Mouse (Mus musculus) C2C12 (cell line): ENCODE measurements around the gene Msi2. TPM values are rescaled to one million over a fixed set of nuclear protein-coding genes. Genes with fewer than 3 reads are reported as not detected.

Experiments used
- H3K27me3 ChIP-seq: one replicate; pipeline ENCODE4 v1.6.1; 2011; ENCODE audit not compliant: control insufficient read depth, insufficient read depth, insufficient read length
- H3K36me3 ChIP-seq: one replicate; pipeline ENCODE4 v1.6.1; 2011; ENCODE audit not compliant: control insufficient read depth, insufficient read depth
- H3K4me3 ChIP-seq: one replicate; pipeline ENCODE4 v1.5.1; 2011; ENCODE audit warnings: mild to moderate bottlenecking, control low read depth; ENCODE audit not compliant: poor library complexity, insufficient read depth, severe bottlenecking
- H3K79me2 ChIP-seq: one replicate; pipeline ENCODE4 v1.6.1; 2011; ENCODE audit not compliant: control insufficient read depth, insufficient read depth
- H3K79me3 ChIP-seq: one replicate; pipeline ENCODE4 v1.6.1; 2011; ENCODE audit warnings: low read depth, control low read depth
- H3ac ChIP-seq: one replicate; pipeline ENCODE3; 2011; ENCODE audit warnings: low read depth; ENCODE audit not compliant: control insufficient read depth, insufficient read length
- CEBPB ChIP-seq: IDR thresholded peaks from one replicate; pipeline ENCODE4 v1.6.1; 2011; ENCODE audit warnings: low read depth, mild to moderate bottlenecking, control low read depth, moderate library complexity
- CTCF ChIP-seq: IDR thresholded peaks from one replicate; pipeline ENCODE4 v1.5.1; 2011; ENCODE audit not compliant: control insufficient read depth, insufficient read depth, insufficient read length
- FOSL1 ChIP-seq: IDR thresholded peaks from one replicate; pipeline ENCODE4 v1.8.0; 2011; ENCODE audit warnings: mild to moderate bottlenecking, low read length; ENCODE audit not compliant: poor library complexity, insufficient read depth, severe bottlenecking
- MAX ChIP-seq: IDR thresholded peaks from one replicate; pipeline ENCODE4 v1.6.1; 2011; ENCODE audit warnings: mild to moderate bottlenecking, control low read depth
- MYOD1 ChIP-seq: IDR thresholded peaks from one replicate; pipeline ENCODE4 v1.6.1; 2011; ENCODE audit warnings: low read depth; ENCODE audit not compliant: control insufficient read depth, insufficient read length
- MYOG ChIP-seq: IDR thresholded peaks from one replicate; pipeline ENCODE4 v1.6.1; 2011; ENCODE audit not compliant: control insufficient read depth, insufficient read length; ENCODE audit errors: extremely low read depth
- USF1 ChIP-seq: IDR thresholded peaks from one replicate; pipeline ENCODE4 v1.6.1; 2011; ENCODE audit warnings: low read depth, mild to moderate bottlenecking, control low read depth, moderate library complexity
- polyA plus RNA-seq: library from polyadenylated mRNA; unstranded; fragments of >200 nt; fragmentation: generic; extraction: Trizol; gene quantifications from one replicate; pipeline ENCODE4 v1.2.1, GENCODE M21; 2012; ENCODE audit warnings: missing spikeins

Msi2 gene
- polyA plus RNA-seq, 1 experiment, result 8.4 TPM

GRCm38 (mm10) chr11:88378686-88379339 is 339.5 kb downstream of the Msi2 start:
- Histone ChIP-seq H3K27me3 (no peaks in the 10 kb centered on the region), H3K4me3 (no peak overlapping the region), H3K36me3 (no peaks in the 10 kb centered on the region), H3K79me3 (no peaks in the 10 kb centered on the region), H3ac (no peak overlapping the region), H3K79me2 (no peaks in the 10 kb centered on the region)
- TF ChIP-seq MAX (no peak), MYOD1 (no peak), CEBPB (no peak), MYOG (no peak), USF1 (no peak), FOSL1 (no peak), CTCF (no peak)

GRCm38 (mm10) chr11:88372589-88372988 is 345.7 kb downstream of the Msi2 start:
- H3K27me3 ChIP-seq, result no peaks in the 10 kb centered on the region
- H3ac ChIP-seq, result no peak overlapping the region
- no peaks in the 10 kb centered on the region for H3K79me2 ChIP-seq
- no peaks in the 10 kb centered on the region for H3K36me3 ChIP-seq
- TF ChIP-seq FOSL1 (no peak), MYOG (no peak)
- H3K79me3 ChIP-seq, result no peaks in the 10 kb centered on the region
- H3K4me3 ChIP-seq, result no peak overlapping the region

GRCm38 (mm10) chr11:88369898-88370297 is 348.4 kb downstream of the Msi2 start:
- H3ac ChIP-seq, result no peak overlapping the region
- no peaks in the 10 kb centered on the region for H3K27me3 ChIP-seq
- no peak overlapping the region for H3K4me3 ChIP-seq
- no peaks in the 10 kb centered on the region for H3K79me2 ChIP-seq
- no peak for TF ChIP-seq MAX
- no peak for TF ChIP-seq CTCF
- no peak for TF ChIP-seq CEBPB
- no peak for TF ChIP-seq USF1
- TF ChIP-seq FOSL1, result no peak
- no peak for TF ChIP-seq MYOG
- TF ChIP-seq MYOD1, result no peak
- no peaks in the 10 kb centered on the region for H3K79me3 ChIP-seq
- H3K36me3 ChIP-seq, result peaks cover 3% of the 10 kb centered on the region

- TF ChIP-seq MYOD1 (no peak), MAX (no peak), CTCF (no peak), USF1 (no peak), MYOG (no peak), CEBPB (no peak), FOSL1 (no peak)
- Histone ChIP-seq H3K4me3 (no peak overlapping the region), H3ac (no peak overlapping the region), H3K36me3 (peaks cover 3% of the 10 kb centered on the region), H3K27me3 (no peaks in the 10 kb centered on the region), H3K79me3 (no peaks in the 10 kb centered on the region), H3K79me2 (no peaks in the 10 kb centered on the region)
Measured at GRCm38 (mm10) chr11:88367501-88367900, 350.8 kb downstream of the Msi2 start.

GRCm38 (mm10) chr11:88365914-88366540 is 352.3 kb downstream of the Msi2 start:
- no peaks in the 10 kb centered on the region for H3K27me3 ChIP-seq
- no peak overlapping the region for H3K4me3 ChIP-seq
- no peak for TF ChIP-seq CTCF
- TF ChIP-seq CEBPB, result no peak
- TF ChIP-seq MYOG, result no peak
- TF ChIP-seq USF1, result no peak
- no peak for TF ChIP-seq MAX
- TF ChIP-seq MYOD1, result no peak
- no peak for TF ChIP-seq FOSL1
- no peak overlapping the region for H3ac ChIP-seq
- H3K36me3 ChIP-seq, result peaks cover 3% of the 10 kb centered on the region
- no peaks in the 10 kb centered on the region for H3K79me2 ChIP-seq
- no peaks in the 10 kb centered on the region for H3K79me3 ChIP-seq

- H3K79me3 ChIP-seq, result no peaks in the 10 kb centered on the region
- TF ChIP-seq MYOD1, result no peak
- TF ChIP-seq USF1, result no peak
- no peak for TF ChIP-seq MAX
- TF ChIP-seq FOSL1, result no peak
- no peak for TF ChIP-seq CEBPB
- TF ChIP-seq CTCF, result no peak
- TF ChIP-seq MYOG, result no peak
- H3ac ChIP-seq, result no peak overlapping the region
- no peak overlapping the region for H3K4me3 ChIP-seq
- no peaks in the 10 kb centered on the region for H3K79me2 ChIP-seq
- H3K36me3 ChIP-seq, result peaks cover 3% of the 10 kb centered on the region
- no peaks in the 10 kb centered on the region for H3K27me3 ChIP-seq
Measured at GRCm38 (mm10) chr11:88364231-88364630, 354.1 kb downstream of the Msi2 start.
